Mouse (Mus musculus) kidney, adult 2 months (tissue): Measurements from ENCODE around the gene Axdnd1. TPM values are rescaled to one million over a fixed set of nuclear protein-coding genes. Genes with fewer than 3 reads are reported as not detected.

Experiments used
- DNase-seq: peaks from one replicate; pipeline ENCODE4 v3.0.0; 2021
- H3K27ac ChIP-seq: fragments of 200-500 bp; 2 replicates; pipeline ENCODE4 v1.5.1; 2012; ENCODE audit warnings: low read depth, low read length, control low read depth, inconsistent platforms; ENCODE audit not compliant: insufficient read depth
- H3K27me3 ChIP-seq: fragments of 200-500 bp; replicated peaks from 2 replicates; pipeline ENCODE4 v1.6.1; 2012; ENCODE audit warnings: mild to moderate bottlenecking, moderate library complexity, low read length, inconsistent platforms; ENCODE audit not compliant: control insufficient read depth, insufficient read depth
- H3K36me3 ChIP-seq: fragments of 200-500 bp; 2 replicates; pipeline ENCODE4 v1.6.1; 2012; ENCODE audit warnings: mild to moderate bottlenecking, moderate library complexity, low read length, inconsistent platforms; ENCODE audit not compliant: control insufficient read depth, insufficient read depth
- H3K4me1 ChIP-seq: fragments of 200-500 bp; 2 replicates; pipeline ENCODE4 v1.6.1; 2011; ENCODE audit warnings: low read length; ENCODE audit not compliant: control insufficient read depth, insufficient read depth
- H3K4me3 ChIP-seq: fragments of 200-500 bp; 2 replicates; pipeline ENCODE4 v1.5.1; 2011; ENCODE audit warnings: mild to moderate bottlenecking, low read depth, low read length, control low read depth; ENCODE audit not compliant: insufficient read depth
- CTCF ChIP-seq: fragments of 200-500 bp; conservative IDR thresholded peaks from 2 replicates; pipeline ENCODE4 v1.5.1; 2011; ENCODE audit warnings: low read depth, mild to moderate bottlenecking, control low read depth, low read length, moderate library complexity, mixed read lengths; ENCODE audit not compliant: insufficient read depth, insufficient read length
- POLR2A ChIP-seq: fragments of 200-500 bp; IDR thresholded peaks from one replicate; pipeline ENCODE4 v1.6.1; 2011; ENCODE audit warnings: low read depth, low read length, control low read depth
- WGBS: fragments of 180-500 bp; shearing (Covaris S2); methylation state at CpG from one replicate; pipeline ENCODE4 v1.1.7; 2018; 5-methylcytosine and 5-hydroxymethylcytosine counted together
- polyA plus RNA-seq: library from polyadenylated mRNA; depleted of rRNA; stranded (reverse); fragments of >200 nt; gene quantifications from 2 replicates; pipeline ENCODE4 v1.2.3, GENCODE M21; 2012

Gene Axdnd1
- polyA plus RNA-seq, 1 experiment = not detected

GRCm38 (mm10) chr1:156453876-156454275 lies 32.9 kb upstream of the Axdnd1 start:
- no peak for DNase-seq
- no peak for TF ChIP-seq CTCF
- H3K27ac ChIP-seq = no peak overlapping the region
- H3K4me1 ChIP-seq = no peaks in the 10 kb centered on the region
- WGBS = 57% methylated on average over 10 of the region's 10 CpGs
- no peaks in the 10 kb centered on the region for H3K36me3 ChIP-seq
- H3K27me3 ChIP-seq = no peaks in the 10 kb centered on the region
- H3K4me3 ChIP-seq = no peak overlapping the region

GRCm38 (mm10) chr1:156450478-156450877 lies 29.5 kb upstream of the Axdnd1 start:
- no peaks in the 10 kb centered on the region for H3K4me1 ChIP-seq
- DNase-seq = no peak
- TF ChIP-seq POLR2A (no peak), CTCF (no peak)

GRCm38 (mm10) chr1:156449691-156450090 lies 28.7 kb upstream of the Axdnd1 start:
- 61% methylated on average over 17 of the region's 17 CpGs for WGBS
- Histone ChIP-seq H3K27ac (no peak overlapping the region), H3K36me3 (no peaks in the 10 kb centered on the region), H3K4me3 (no peak overlapping the region), H3K27me3 (no peaks in the 10 kb centered on the region), H3K4me1 (no peaks in the 10 kb centered on the region)
- no peak for DNase-seq
- no peak for TF ChIP-seq POLR2A
- no peak for TF ChIP-seq CTCF

More at GRCm38 (mm10) chr1:156450478-156450877, 29.5 kb upstream of the Axdnd1 start:
- H3K36me3 ChIP-seq = no peaks in the 10 kb centered on the region
- WGBS = 43% methylated on average over 4 of the region's 4 CpGs
- H3K4me3 ChIP-seq = no peak overlapping the region
- H3K27ac ChIP-seq = no peak overlapping the region
- H3K27me3 ChIP-seq = no peaks in the 10 kb centered on the region

GRCm38 (mm10) chr1:156449089-156449488 lies 28.1 kb upstream of the Axdnd1 start:
- Histone ChIP-seq H3K27ac (no peak overlapping the region), H3K4me3 (no peak overlapping the region), H3K27me3 (no peaks in the 10 kb centered on the region), H3K4me1 (no peaks in the 10 kb centered on the region), H3K36me3 (no peaks in the 10 kb centered on the region)
- TF ChIP-seq CTCF (no peak), POLR2A (no peak)
- WGBS = 73% methylated on average over 7 of the region's 7 CpGs
- no peak for DNase-seq

- Histone ChIP-seq H3K36me3 (peaks cover 2% of the 10 kb centered on the region; the same call in 1 of the 2 replicates), H3K27me3 (no peaks in the 10 kb centered on the region), H3K4me3 (no peak overlapping the region), H3K4me1 (no peaks in the 10 kb centered on the region), H3K27ac (no peak overlapping the region)
- WGBS = 91% methylated on average over 1 of the region's 1 CpGs
- TF ChIP-seq CTCF (no peak), POLR2A (no peak)
- no peak for DNase-seq
Measured at GRCm38 (mm10) chr1:156445049-156445448, 24.1 kb upstream of the Axdnd1 start.

- Histone ChIP-seq H3K4me1 (no peaks in the 10 kb centered on the region), H3K27ac (no peak overlapping the region), H3K36me3 (peaks cover 2% of the 10 kb centered on the region; the same call in 1 of the 2 replicates), H3K27me3 (no peaks in the 10 kb centered on the region), H3K4me3 (no peak overlapping the region)
- TF ChIP-seq CTCF = no peak
- no peak for TF ChIP-seq POLR2A
- DNase-seq = no peak
- WGBS = 87% methylated on average over 6 of the region's 6 CpGs
Measured at GRCm38 (mm10) chr1:156442776-156443175, 21.8 kb upstream of the Axdnd1 start.

GRCm38 (mm10) chr1:156442266-156442665 lies 21.3 kb upstream of the Axdnd1 start:
- TF ChIP-seq POLR2A = no peak
- no peak for TF ChIP-seq CTCF
- Histone ChIP-seq H3K27me3 (no peaks in the 10 kb centered on the region), H3K4me1 (no peaks in the 10 kb centered on the region), H3K27ac (no peak overlapping the region), H3K4me3 (no peak overlapping the region), H3K36me3 (peaks cover 2% of the 10 kb centered on the region; the same call in 1 of the 2 replicates)
- no peak for DNase-seq
- 92% methylated on average over 12 of the region's 12 CpGs for WGBS
